Mouse (Mus musculus) bone marrow, adult 2 months (tissue): ENCODE results near the gene Uba1.

ENCODE experiments used
- CTCF ChIP-seq: fragments of 200-500 bp; IDR thresholded peaks from 2 replicates; pipeline ENCODE4 v1.5.1; 2011; ENCODE audit warnings: low read length, control low read depth; ENCODE audit not compliant: control insufficient read depth, insufficient read depth
- POLR2A ChIP-seq: fragments of 200-500 bp; IDR thresholded peaks from 2 replicates; pipeline ENCODE4 v1.6.1; 2011; ENCODE audit warnings: low read depth, mild to moderate bottlenecking, control low read depth, low read length, borderline replicate concordance; ENCODE audit not compliant: control insufficient read depth

GRCm38 (mm10) chrX:20657593-20657992 is 533 bp upstream of the Uba1 start:
- TF ChIP-seq CTCF (no peak), POLR2A (no peak)
